Mouse (Mus musculus): Measurements from ENCODE around the gene Cmya5.
"Not testable (repeated sequence)": the region's sequence is repeated elsewhere in the genome, so short reads cannot be mapped to it uniquely, and the experiment has no call there.

The Cmya5 gene

GRCm38 (mm10) chr13:93144336-93145167, at the start of gene Cmya5:
Gene Cmya5, minus strand, starts transcription at chr13:93144724.
- peak; percentile 97 for DNase-seq

GRCm38 (mm10) chr13:93192646-93193026, 48.1 kb upstream of the Cmya5 start:
- DNase-seq = no peak

- peak; percentile 96 for DNase-seq
Observed at GRCm38 (mm10) chr13:93191831-93192645, 47.5 kb upstream of the Cmya5 start, which contains the start of gene Tent2. Gene Tent2, minus strand, starts transcription at chr13:93192385.

- no peak for DNase-seq
Observed at GRCm38 (mm10) chr13:93189416-93189815, 44.9 kb upstream of the Cmya5 start.

- DNase-seq = no peak
Observed at GRCm38 (mm10) chr13:93188738-93189137, 44.2 kb upstream of the Cmya5 start.

- not testable (repeated sequence) for DNase-seq
Observed at GRCm38 (mm10) chr13:93187792-93188191, 43.3 kb upstream of the Cmya5 start.

GRCm38 (mm10) chr13:93180351-93180750, 35.8 kb upstream of the Cmya5 start:
- no peak for DNase-seq

- no peak for DNase-seq
Observed at GRCm38 (mm10) chr13:93179522-93179921, 35.0 kb upstream of the Cmya5 start.

- no peak for DNase-seq
Observed at GRCm38 (mm10) chr13:93177571-93177970, 33.0 kb upstream of the Cmya5 start.

- no peak for DNase-seq
Observed at GRCm38 (mm10) chr13:93163303-93163702, 18.8 kb upstream of the Cmya5 start.

GRCm38 (mm10) chr13:93162456-93162855, 17.9 kb upstream of the Cmya5 start:
- DNase-seq = no peak

- no peak for DNase-seq
Observed at GRCm38 (mm10) chr13:93158261-93158660, 13.7 kb upstream of the Cmya5 start.

GRCm38 (mm10) chr13:93153280-93153679, 8.8 kb upstream of the Cmya5 start:
- DNase-seq = no peak

GRCm38 (mm10) chr13:93143819-93144283, 673 bp downstream of the Cmya5 start:
- DNase-seq = peak; percentile 50

GRCm38 (mm10) chr13:93141184-93141583, 3.3 kb downstream of the Cmya5 start:
- DNase-seq = no peak

- peak; percentile 36 for DNase-seq
Observed at GRCm38 (mm10) chr13:93138059-93138458, 6.5 kb downstream of the Cmya5 start.

- no peak for DNase-seq
Observed at GRCm38 (mm10) chr13:93137098-93137497, 7.4 kb downstream of the Cmya5 start.

- no peak for DNase-seq
Observed at GRCm38 (mm10) chr13:93136251-93136650, 8.3 kb downstream of the Cmya5 start.

GRCm38 (mm10) chr13:93135501-93135900, 9.0 kb downstream of the Cmya5 start:
- DNase-seq = no peak

GRCm38 (mm10) chr13:93130674-93131073, 13.8 kb downstream of the Cmya5 start:
- no peak for DNase-seq

- no peak for DNase-seq
Observed at GRCm38 (mm10) chr13:93128961-93129360, 15.6 kb downstream of the Cmya5 start.

GRCm38 (mm10) chr13:93128111-93128860, 16.2 kb downstream of the Cmya5 start:
- no peak for DNase-seq

- DNase-seq = no peak
Observed at GRCm38 (mm10) chr13:93122321-93122720, 22.2 kb downstream of the Cmya5 start.
